In the genomic region with DNA sequence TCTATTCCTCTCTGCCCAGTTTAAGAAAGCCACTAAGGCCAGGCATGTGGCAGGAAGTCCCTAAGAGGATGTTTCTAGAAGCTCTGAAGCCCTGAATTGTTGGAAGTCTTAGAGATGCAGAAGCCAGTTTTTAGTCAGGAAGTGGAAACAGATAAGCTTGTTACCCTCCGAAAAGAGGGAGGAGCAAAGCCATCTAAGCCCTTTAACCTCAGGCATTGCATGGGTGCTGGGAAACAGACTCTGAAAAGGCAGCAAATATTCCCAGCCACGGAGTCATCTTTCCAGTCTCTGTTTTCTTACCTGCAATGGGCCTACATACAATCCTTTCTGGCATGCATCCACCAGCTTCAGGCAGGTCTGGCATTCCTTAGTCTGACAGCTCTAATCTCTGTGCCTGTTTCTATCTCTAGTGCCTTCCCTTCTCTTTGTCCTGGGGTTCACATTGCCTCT, we compare ENCODE assay signal across 16 mouse cellular contexts. TPM values are rescaled to one million over a fixed set of nuclear protein-coding genes. Genes with fewer than 3 reads are reported as not detected.
A peak's percentile ranks its signal among the peaks of the same experiment; 100 is the strongest.
DNase-seq lines count a peak whose midpoint lies in the region; ATAC-seq and TF ChIP-seq lines count a peak whose summit lies in the region.
"Had no signal": no experiment of that assay in that cellular context is flagged by ENCODE, and none has a peak within 500 bp of the region (broad histone marks: within the 10 kb centered on the region; RNA-seq: fewer than 3 reads in every experiment).

No protein-coding gene starts in this region.

- H3K9me3 ChIP-seq in megakaryocyte, embryonic 14.5 days, result peaks cover 3% of the 10 kb centered on the region; the same call in 1 of the 2 replicates
- H3K9me3 ChIP-seq in heart, embryonic 15.5 days (replicated peaks), result no peaks in the 10 kb centered on the region
- H3K9me3 ChIP-seq in hindbrain, postnatal 0 days (ENCODE audit: low read length), result no peaks in the 10 kb centered on the region
- H3K9me3 ChIP-seq: embryonic facial prominence, embryonic 12.5 days; liver, embryonic 13.5 days had no signal

- WGBS in heart, embryonic 15.5 days, result 6% methylated on average over 2 of the region's 2 CpGs
- WGBS in hindbrain, postnatal 0 days, result 56% methylated on average over 2 of the region's 2 CpGs

- TF ChIP-seq CTCF in hindbrain, postnatal 0 days (IDR thresholded peaks at IDR 0.05; ENCODE audit: low read depth), result no peak

- no peak overlapping the region for H3K9ac ChIP-seq in heart, embryonic 15.5 days
- no peak overlapping the region for H3K9ac ChIP-seq in hindbrain, postnatal 0 days (replicated peaks; ENCODE audit: low read length)
- H3K9ac ChIP-seq: embryonic facial prominence, embryonic 12.5 days; liver, embryonic 13.5 days had no signal

- ATAC-seq in megakaryocyte, adult 5-6 weeks (ENCODE audit: poor library complexity, severe bottlenecking), result no peak
- peak; percentile 78 for ATAC-seq in heart, embryonic 15.5 days (replicated peaks; ENCODE audit: insufficient number of reproducible peaks, insufficient read depth, low FRiP score, low read depth)
- no peak for ATAC-seq in hindbrain, postnatal 0 days
- ATAC-seq: intestine, embryonic 16.5 days had no signal

- DNase-seq in heart, adult 8-10 months (ENCODE audit: low spot score), result peak; percentile 2
- DNase-seq in heart, adult 11 months, result no peak
- no peak for DNase-seq in cerebellum, postnatal 36 days
- no peak for DNase-seq in hindbrain, postnatal 0 days (ENCODE audit: low spot score)
- DNase-seq: cerebellum, adult 8-10 months; liver, embryonic 13.5 days; right cerebral cortex, postnatal 14 days had no signal

- 0 out of 2 replicates have a peak overlapping the region, but pooled peaks have one; percentile 10 for H3K4me2 ChIP-seq in heart, embryonic 15.5 days
- H3K4me2 ChIP-seq in hindbrain, postnatal 0 days (ENCODE audit: low read depth, low read length), result no peak overlapping the region
- H3K4me2 ChIP-seq: embryonic facial prominence, embryonic 12.5 days; liver, embryonic 13.5 days had no signal

- peaks cover 38% of the 10 kb centered on the region for H3K4me1 ChIP-seq in megakaryocyte, embryonic 14.5 days
- H3K4me1 ChIP-seq in heart, embryonic 15.5 days (replicated peaks), result peaks cover 10% of the 10 kb centered on the region
- H3K4me1 ChIP-seq in hindbrain, postnatal 0 days (ENCODE audit: insufficient read depth, low read length), result no peaks in the 10 kb centered on the region
- H3K4me1 ChIP-seq: embryonic facial prominence, embryonic 12.5 days had no signal

- H3K36me3 ChIP-seq in megakaryocyte, embryonic 14.5 days (replicated peaks; ENCODE audit: low read length), result peaks cover 3% of the 10 kb centered on the region
- no peaks in the 10 kb centered on the region for H3K36me3 ChIP-seq in heart, embryonic 15.5 days
- no peaks in the 10 kb centered on the region for H3K36me3 ChIP-seq in hindbrain, postnatal 0 days (ENCODE audit: insufficient read depth, low read length)
- H3K36me3 ChIP-seq: embryonic facial prominence, embryonic 12.5 days; liver, embryonic 13.5 days had no signal

- no peaks in the 10 kb centered on the region for H3K27me3 ChIP-seq in megakaryocyte, embryonic 14.5 days (replicated peaks)
- no peaks in the 10 kb centered on the region for H3K27me3 ChIP-seq in heart, embryonic 15.5 days
- H3K27me3 ChIP-seq in hindbrain, postnatal 0 days (ENCODE audit: insufficient read depth, low read length), result no peaks in the 10 kb centered on the region
- H3K27me3 ChIP-seq: embryonic facial prominence, embryonic 12.5 days; liver, embryonic 13.5 days had no signal

- peak overlapping the region; percentile 1 for H3K4me3 ChIP-seq in megakaryocyte, embryonic 14.5 days (replicated peaks)
- H3K4me3 ChIP-seq in heart, embryonic 15.5 days, result no peak overlapping the region
- no peak overlapping the region for H3K4me3 ChIP-seq in hindbrain, postnatal 0 days (ENCODE audit: low read length)
- H3K4me3 ChIP-seq: embryonic facial prominence, embryonic 12.5 days; liver, embryonic 13.5 days had no signal

- peak overlapping the region; percentile 33 for H3K27ac ChIP-seq in heart, embryonic 15.5 days
- H3K27ac ChIP-seq in hindbrain, postnatal 0 days, result no peak overlapping the region
- H3K27ac ChIP-seq: embryonic facial prominence, embryonic 12.5 days; kidney, postnatal 0 days; liver, embryonic 13.5 days had no signal

RNA-seq across cellular contexts. Expression of a gene that starts 7.6 kb away (rescaled TPM):
- not detected for total RNA-seq in heart, adult 8-10 months (2022)
- polyA plus RNA-seq in megakaryocyte, embryonic 14.5 days (2012; ENCODE audit: insufficient read depth, low replicate concordance), result not detected in 2 replicates
- not detected in 2 replicates for total RNA-seq in megakaryocyte, adult 5-6 weeks (2015)
- not detected in 2 replicates for total RNA-seq in megakaryocyte, adult 5-6 weeks (2017)
- polyA plus RNA-seq in heart, embryonic 15.5 days (2015; fragmentation: Nextera tagmentation; extraction: Ambion mirVana), result not detected in 2 replicates
- total RNA-seq in hindbrain, postnatal 0 days (2014; rRNA removed), result 0.52 TPM in 1 of 2 replicates, not detected in the other
- 0.16 TPM in 1 of 2 replicates, not detected in the other for polyA plus RNA-seq in hindbrain, postnatal 0 days (2015; fragmentation: Nextera tagmentation; extraction: Ambion mirVana)
- total RNA-seq: layer of hippocampus, adult 8-10 months had no signal
- polyA plus RNA-seq: embryonic facial prominence, embryonic 12.5 days; forebrain, embryonic 11.5 days; hindbrain, embryonic 11.5 days; liver, embryonic 13.5 days had no signal

RNA-seq across cellular contexts. Expression of a gene that starts 13.7 kb away (rescaled TPM):
- total RNA-seq in heart, adult 8-10 months (2022), result under 1 TPM in 1 of 4 experiments, not detected in 3; 0.11 TPM
- polyA plus RNA-seq in megakaryocyte, embryonic 14.5 days (2012; ENCODE audit: insufficient read depth, low replicate concordance), result not detected in 2 replicates
- total RNA-seq in megakaryocyte, adult 5-6 weeks (2015), result not detected in 2 replicates
- total RNA-seq in megakaryocyte, adult 5-6 weeks (2017), result not detected in 2 replicates
- polyA plus RNA-seq in heart, embryonic 15.5 days (2015; fragmentation: Nextera tagmentation; extraction: Ambion mirVana), result 0.33 and 0.55 TPM in 2 replicates
- not detected in 2 replicates for total RNA-seq in hindbrain, postnatal 0 days (2014; rRNA removed)
- 0.40 and 0.52 TPM in 2 replicates for polyA plus RNA-seq in hindbrain, postnatal 0 days (2015; fragmentation: Nextera tagmentation; extraction: Ambion mirVana)
- polyA plus RNA-seq: forebrain, embryonic 11.5 days had no signal

RNA-seq across cellular contexts. Expression of a gene that starts 57.3 kb away (rescaled TPM):
- 10 to 100 TPM in 1 of 4 experiments, 1 to 10 TPM in 3; 7.5 to 10.5 (median 8.9) TPM for total RNA-seq in heart, adult 8-10 months (2022)
- polyA plus RNA-seq in megakaryocyte, embryonic 14.5 days (2012; ENCODE audit: insufficient read depth, low replicate concordance), result 3.7 and 6.6 TPM in 2 replicates
- total RNA-seq in megakaryocyte, adult 5-6 weeks (2015), result 11.4 and 12.4 TPM in 2 replicates
- 8.8 and 11.9 TPM in 2 replicates for total RNA-seq in megakaryocyte, adult 5-6 weeks (2017)
- polyA plus RNA-seq in heart, embryonic 15.5 days (2015; fragmentation: Nextera tagmentation; extraction: Ambion mirVana), result 18.5 and 21.8 TPM in 2 replicates
- 12.3 and 15.4 TPM in 2 replicates for total RNA-seq in hindbrain, postnatal 0 days (2014; rRNA removed)
- polyA plus RNA-seq in hindbrain, postnatal 0 days (2015; fragmentation: Nextera tagmentation; extraction: Ambion mirVana), result 23.6 and 26.7 TPM in 2 replicates
